9 mouse cellular contexts compared by ENCODE assay signal in genomic region chr7:29301127-29301566, GRCm38 (mm10). TPM values are rescaled to one million over a fixed set of nuclear protein-coding genes. Genes with fewer than 3 reads are reported as not detected.
DNase-seq lines count a peak whose midpoint lies in the region; ATAC-seq lines count a peak whose summit lies in the region.
"Had no signal": no experiment of that assay in that cellular context is flagged by ENCODE, and none has a peak within 500 bp of the region (broad histone marks: within the 10 kb centered on the region; RNA-seq: fewer than 3 reads in every experiment).

No protein-coding gene starts in this region.

- 0% methylated on average over 7 of the region's 7 CpGs for WGBS in embryonic facial prominence, embryonic 13.5 days
- WGBS in limb, embryonic 12.5 days: 1% methylated on average over 7 of the region's 7 CpGs

- H3K36me3 ChIP-seq in embryonic facial prominence, embryonic 13.5 days: no peaks in the 10 kb centered on the region
- H3K36me3 ChIP-seq in limb, embryonic 12.5 days: no peaks in the 10 kb centered on the region

- no peak overlapping the region for H3K27ac ChIP-seq in embryonic facial prominence, embryonic 13.5 days
- no peak overlapping the region for H3K27ac ChIP-seq in limb, embryonic 12.5 days
- H3K27ac ChIP-seq: macrophage had no signal

- no peak for ATAC-seq in embryonic facial prominence, embryonic 13.5 days (ENCODE audit: insufficient number of reproducible peaks, insufficient read depth, low FRiP score, low TSS enrichment, low read depth)
- no peak for ATAC-seq in limb, embryonic 12.5 days (ENCODE audit: insufficient number of reproducible peaks, insufficient read depth, low FRiP score, low TSS enrichment, low read depth)

- peaks cover 18% of the 10 kb centered on the region; the same call in 1 of the 2 replicates for H3K27me3 ChIP-seq in embryonic facial prominence, embryonic 13.5 days
- peaks cover 16% of the 10 kb centered on the region; the same call in 1 of the 2 replicates for H3K27me3 ChIP-seq in limb, embryonic 12.5 days

- peak; percentile 69 for DNase-seq in right cerebral cortex, adult 18-20 months
- DNase-seq in right cerebral cortex, postnatal 36 days (ENCODE audit: low spot score in 2 of 2): no peak
- DNase-seq in adrenal gland, postnatal 14 days: peak; percentile 84
- DNase-seq in heart, postnatal 4 days: peak; percentile 85
- peak; percentile 85 for DNase-seq in neural tube, embryonic 10.5 days (ENCODE audit: extremely low spot score, low spot score)
- peak; percentile 71 for DNase-seq in yolk sac, embryonic 10.5 days (ENCODE audit: low spot score)

- H3K4me1 ChIP-seq in embryonic facial prominence, embryonic 13.5 days: peaks cover 27% of the 10 kb centered on the region
- peaks cover 27% of the 10 kb centered on the region for H3K4me1 ChIP-seq in limb, embryonic 12.5 days (replicated peaks)

- H3K9ac ChIP-seq in embryonic facial prominence, embryonic 13.5 days: no peak overlapping the region
- no peak overlapping the region for H3K9ac ChIP-seq in limb, embryonic 12.5 days (replicated peaks)

- peak overlapping the region; percentile 41 for H3K4me2 ChIP-seq in embryonic facial prominence, embryonic 13.5 days
- peak overlapping the region; percentile 39 for H3K4me2 ChIP-seq in limb, embryonic 12.5 days

- peak overlapping the region; percentile 16; the same call in 1 of the 2 replicates for H3K4me3 ChIP-seq in embryonic facial prominence, embryonic 13.5 days
- H3K4me3 ChIP-seq in limb, embryonic 12.5 days (replicated peaks): 0 out of 2 replicates have a peak overlapping the region, but pooled peaks have one; percentile 8

- H3K9me3 ChIP-seq in embryonic facial prominence, embryonic 13.5 days: no peaks in the 10 kb centered on the region
- H3K9me3 ChIP-seq in limb, embryonic 12.5 days: no peaks in the 10 kb centered on the region

RNA-seq across cellular contexts. Expression of gene Dpf1, which starts 2.6 kb away (rescaled TPM):
- total RNA-seq in adrenal gland, postnatal 14 days (2021): 1.8 and 2.4 TPM in 2 replicates
- polyA plus RNA-seq in embryonic facial prominence, embryonic 13.5 days (2015; fragmentation: Nextera tagmentation; extraction: Ambion mirVana): 28.4 and 29.9 TPM in 2 replicates
- total RNA-seq in heart, postnatal 4 days (2021): 1 to 10 TPM; 1.2 to 1.8 TPM
- 22.4 and 23.7 TPM in 2 replicates for polyA plus RNA-seq in limb, embryonic 12.5 days (2016; fragmentation: Nextera tagmentation; extraction: Ambion mirVana)

RNA-seq across cellular contexts. Expression of gene Ppp1r14a, which starts 12.0 kb away (rescaled TPM):
- 10.9 and 12.4 TPM in 2 replicates for total RNA-seq in adrenal gland, postnatal 14 days (2021)
- 10.1 and 10.5 TPM in 2 replicates for polyA plus RNA-seq in embryonic facial prominence, embryonic 13.5 days (2015; fragmentation: Nextera tagmentation; extraction: Ambion mirVana)
- total RNA-seq in heart, postnatal 4 days (2021): 10 to 100 TPM; 22.8 to 24.7 TPM
- 7.6 and 8.0 TPM in 2 replicates for polyA plus RNA-seq in limb, embryonic 12.5 days (2016; fragmentation: Nextera tagmentation; extraction: Ambion mirVana)
- polyA plus RNA-seq: macrophage had no signal

RNA-seq across cellular contexts. Expression of gene Spint2, which starts 19.4 kb away (rescaled TPM):
- 29.0 and 31.5 TPM in 2 replicates for total RNA-seq in adrenal gland, postnatal 14 days (2021)
- polyA plus RNA-seq in embryonic facial prominence, embryonic 13.5 days (2015; fragmentation: Nextera tagmentation; extraction: Ambion mirVana): 118 and 127 TPM in 2 replicates
- total RNA-seq in heart, postnatal 4 days (2021): 10 to 100 TPM; 71.2 to 73.7 TPM
- 106 and 107 TPM in 2 replicates for polyA plus RNA-seq in limb, embryonic 12.5 days (2016; fragmentation: Nextera tagmentation; extraction: Ambion mirVana)

RNA-seq across cellular contexts. Expression of gene 2200002D01Rik, which starts 52.9 kb away (rescaled TPM):
- total RNA-seq in adrenal gland, postnatal 14 days (2021): 2.4 and 2.7 TPM in 2 replicates
- 2.2 and 4.4 TPM in 2 replicates for polyA plus RNA-seq in embryonic facial prominence, embryonic 13.5 days (2015; fragmentation: Nextera tagmentation; extraction: Ambion mirVana)
- 1 to 10 TPM; 4.4 to 8.1 TPM for total RNA-seq in heart, postnatal 4 days (2021)
- 2.5 and 2.7 TPM in 2 replicates for polyA plus RNA-seq in limb, embryonic 12.5 days (2016; fragmentation: Nextera tagmentation; extraction: Ambion mirVana)
- polyA plus RNA-seq: macrophage had no signal

Comparison
In these comparisons a context has a peak if more than half of its experiments do, and no peak if none do; other contexts are left out.
1. DNase-seq: peak in right cerebral cortex, adult 18-20 months (single experiment), adrenal gland, postnatal 14 days (single experiment), heart, postnatal 4 days (single experiment), neural tube, embryonic 10.5 days (single experiment) and yolk sac, embryonic 10.5 days (single experiment); none in right cerebral cortex, postnatal 36 days (0 of 2).